Mouse (Mus musculus) cortical plate, adult 2 months (tissue): ENCODE measurements around the gene Tango6.

Experiments used
- CTCF ChIP-seq: fragments of 200-500 bp; IDR thresholded peaks from 2 replicates; pipeline ENCODE4 v1.5.1; 2011; ENCODE audit warnings: mild to moderate bottlenecking, control low read depth, low read length; ENCODE audit not compliant: insufficient read depth; ENCODE audit errors: extremely low read depth
- POLR2A ChIP-seq: fragments of 200-500 bp; IDR thresholded peaks from 2 replicates; pipeline ENCODE4 v1.6.1; 2011; ENCODE audit warnings: mild to moderate bottlenecking, low read length, control low read depth; ENCODE audit not compliant: insufficient read depth; ENCODE audit errors: extremely low read depth

DNA sequence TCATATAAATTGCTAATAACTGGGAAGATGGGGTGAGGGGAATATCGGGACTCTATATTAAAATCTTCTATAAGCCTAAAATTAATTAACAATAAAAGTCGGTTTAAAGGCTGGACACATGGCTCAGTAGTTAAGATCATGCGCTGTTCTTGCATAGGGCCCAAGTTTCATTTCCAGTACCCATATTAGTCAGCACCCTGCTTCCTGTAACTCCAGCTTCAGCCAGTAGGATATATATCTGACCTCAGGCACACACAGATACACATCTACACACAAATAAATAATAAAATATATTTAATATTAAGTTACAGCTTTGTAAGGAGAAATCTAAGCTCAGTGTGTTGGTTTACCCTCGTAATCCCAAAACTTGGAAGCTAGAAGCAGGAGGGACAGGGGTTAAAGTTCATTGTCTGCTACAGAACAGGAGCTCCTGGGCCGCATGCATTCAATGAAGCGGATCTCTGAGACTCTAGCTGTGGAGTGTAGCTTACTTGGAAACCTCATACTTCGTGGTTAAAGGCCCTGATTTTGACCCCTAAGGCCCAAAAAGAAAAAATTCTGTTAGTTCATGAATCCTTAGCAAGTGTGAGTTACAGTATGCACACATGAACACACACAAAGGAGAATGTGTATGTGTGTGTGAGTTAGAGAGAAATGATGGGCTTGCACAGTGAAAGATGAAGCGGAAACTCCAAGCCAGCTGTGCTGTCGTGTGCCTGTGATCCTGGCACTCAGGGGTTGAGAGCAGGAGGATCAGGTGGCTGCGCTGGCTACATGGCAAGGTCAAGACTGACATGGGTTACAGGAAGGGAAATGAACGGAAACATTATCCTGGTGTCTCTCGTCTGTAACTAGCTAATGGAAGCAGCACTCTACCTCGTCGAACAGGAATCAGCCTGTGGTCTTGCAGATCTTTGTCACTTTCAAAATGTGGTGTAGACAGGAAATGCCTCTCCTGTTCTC lies 138.0 kb downstream of the Tango6 start:
- TF ChIP-seq CTCF (no peak), POLR2A (no peak)
